Mouse (Mus musculus): Measurements from ENCODE around the gene Zbtb2. TPM values are rescaled to one million over a fixed set of nuclear protein-coding genes. Genes with fewer than 3 reads are reported as not detected.

Gene Zbtb2
- polyA plus RNA-seq, 1 experiment from 2014 or later: 11.7 TPM

GRCm38 (mm10) chr10:4354371-4355260 is 33.3 kb downstream of the Zbtb2 start:
- H3K36me3 ChIP-seq (ENCODE audit: control insufficient read depth, insufficient read depth, low read length): peaks cover 28% of the 10 kb centered on the region
- ATAC-seq: no peak

DNA sequence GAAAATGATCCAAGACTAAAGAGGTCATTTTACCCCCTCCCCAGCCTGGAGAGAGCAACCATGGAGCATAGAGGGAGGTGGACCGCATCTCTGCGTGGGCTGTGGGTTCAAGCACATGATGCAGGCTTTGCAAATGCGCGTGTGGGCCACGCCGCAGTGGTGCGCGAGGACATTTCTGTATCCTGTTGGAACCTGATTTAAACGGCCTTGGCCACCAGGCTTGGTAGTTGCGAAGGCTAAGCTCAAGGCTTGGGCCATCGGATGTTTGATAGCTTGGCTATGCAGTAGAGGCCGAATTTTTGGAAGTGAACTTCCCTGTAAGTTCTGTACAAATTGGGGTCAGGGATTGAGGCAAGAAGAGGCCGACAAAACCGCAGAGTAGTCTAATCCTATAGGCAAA is 40.3 kb downstream of the Zbtb2 start:
- H3K9me3 ChIP-seq (ENCODE audit: control insufficient read depth, low read length): no peaks in the 10 kb centered on the region
- H3K4me2 ChIP-seq (ENCODE audit: low read length): no peak overlapping the region
- H3K27ac ChIP-seq (ENCODE audit: low read depth, low read length): no peak overlapping the region
- no peak for ATAC-seq
- no peak overlapping the region for H3K9ac ChIP-seq (ENCODE audit: low read depth, low read length)
- H3K4me3 ChIP-seq (ENCODE audit: low read length): no peak overlapping the region
- H3K4me1 ChIP-seq (ENCODE audit: control insufficient read depth, insufficient read depth, low read depth, low read length): peaks cover 2% of the 10 kb centered on the region; the same call in 1 of the 2 replicates
- no peaks in the 10 kb centered on the region for H3K36me3 ChIP-seq (ENCODE audit: control insufficient read depth, insufficient read depth, low read length)
- H3K27me3 ChIP-seq (replicated peaks; ENCODE audit: control insufficient read depth, insufficient read depth, low read length): no peaks in the 10 kb centered on the region
- WGBS: 98% methylated on average over 14 of the region's 14 CpGs

More at GRCm38 (mm10) chr10:4354371-4355260, 33.3 kb downstream of the Zbtb2 start:
- Histone ChIP-seq H3K27me3 (replicated peaks; ENCODE audit: control insufficient read depth, insufficient read depth, low read length) (no peaks in the 10 kb centered on the region), H3K4me3 (ENCODE audit: low read length) (no peak overlapping the region), H3K27ac (ENCODE audit: low read depth, low read length) (no peak overlapping the region), H3K4me2 (ENCODE audit: low read length) (no peak overlapping the region), H3K9ac (ENCODE audit: low read depth, low read length) (no peak overlapping the region), H3K9me3 (ENCODE audit: control insufficient read depth, low read length) (no peaks in the 10 kb centered on the region), H3K4me1 (ENCODE audit: control insufficient read depth, insufficient read depth, low read depth, low read length) (no peaks in the 10 kb centered on the region)
- 92% methylated on average over 38 of the region's 38 CpGs for WGBS

GRCm38 (mm10) chr10:4347136-4347492 is 40.8 kb downstream of the Zbtb2 start:
- H3K27ac ChIP-seq (ENCODE audit: low read depth, low read length): no peak overlapping the region
- H3K36me3 ChIP-seq (ENCODE audit: control insufficient read depth, insufficient read depth, low read length): no peaks in the 10 kb centered on the region
- H3K9ac ChIP-seq (ENCODE audit: low read depth, low read length): no peak overlapping the region
- peaks cover 2% of the 10 kb centered on the region; the same call in 1 of the 2 replicates for H3K4me1 ChIP-seq (ENCODE audit: control insufficient read depth, insufficient read depth, low read depth, low read length)
- 68% methylated on average over 4 of the region's 4 CpGs for WGBS
- ATAC-seq: peak; percentile 44
- H3K4me2 ChIP-seq (ENCODE audit: low read length): peak overlapping the region; percentile 60; the same call in 1 of the 2 replicates
- H3K9me3 ChIP-seq (ENCODE audit: control insufficient read depth, low read length): no peaks in the 10 kb centered on the region
- H3K4me3 ChIP-seq (ENCODE audit: low read length): no peak overlapping the region
- H3K27me3 ChIP-seq (replicated peaks; ENCODE audit: control insufficient read depth, insufficient read depth, low read length): no peaks in the 10 kb centered on the region

GRCm38 (mm10) chr10:4346489-4347135 is 41.3 kb downstream of the Zbtb2 start:
- peak; percentile 84 for ATAC-seq
- WGBS: 8% methylated on average over 16 of the region's 28 CpGs
- Histone ChIP-seq H3K36me3 (ENCODE audit: control insufficient read depth, insufficient read depth, low read length) (no peaks in the 10 kb centered on the region), H3K27me3 (replicated peaks; ENCODE audit: control insufficient read depth, insufficient read depth, low read length) (no peaks in the 10 kb centered on the region), H3K4me3 (ENCODE audit: low read length) (peak overlapping the region; percentile 26), H3K27ac (ENCODE audit: low read depth, low read length) (no peak overlapping the region), H3K9me3 (ENCODE audit: control insufficient read depth, low read length) (no peaks in the 10 kb centered on the region), H3K4me1 (ENCODE audit: control insufficient read depth, insufficient read depth, low read depth, low read length) (peaks cover 2% of the 10 kb centered on the region; the same call in 1 of the 2 replicates), H3K9ac (ENCODE audit: low read depth, low read length) (no peak overlapping the region; the same call in 1 of the 2 replicates), H3K4me2 (ENCODE audit: low read length) (peak overlapping the region; percentile 60)

DNA sequence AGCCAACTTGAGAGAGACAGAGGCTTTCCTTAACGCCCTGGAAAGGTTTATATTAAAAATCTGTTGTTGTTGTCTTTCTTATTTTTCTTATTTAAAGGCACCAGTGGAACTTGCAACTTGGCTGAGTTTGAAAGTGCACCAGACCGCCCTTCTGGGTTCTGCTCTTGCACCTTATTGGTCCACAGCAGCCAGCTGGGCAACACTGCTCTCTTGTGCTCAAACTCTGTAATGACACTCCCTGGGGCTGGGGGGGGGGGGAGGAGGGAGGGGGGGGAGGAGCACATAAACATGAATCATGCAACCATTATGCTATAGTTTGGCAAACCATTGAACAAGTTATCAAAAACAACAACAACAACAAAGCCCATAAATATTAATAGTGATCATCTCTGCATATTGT is 46.5 kb downstream of the Zbtb2 start:
- Histone ChIP-seq H3K4me2 (ENCODE audit: low read length) (no peak overlapping the region), H3K27ac (ENCODE audit: low read depth, low read length) (no peak overlapping the region), H3K36me3 (ENCODE audit: control insufficient read depth, insufficient read depth, low read length) (no peaks in the 10 kb centered on the region), H3K4me1 (ENCODE audit: control insufficient read depth, insufficient read depth, low read depth, low read length) (no peaks in the 10 kb centered on the region), H3K9ac (ENCODE audit: low read depth, low read length) (no peak overlapping the region), H3K27me3 (replicated peaks; ENCODE audit: control insufficient read depth, insufficient read depth, low read length) (no peaks in the 10 kb centered on the region), H3K4me3 (ENCODE audit: low read length) (no peak overlapping the region), H3K9me3 (ENCODE audit: control insufficient read depth, low read length) (no peaks in the 10 kb centered on the region)
- ATAC-seq: no peak
- 35% methylated on average over 2 of the region's 2 CpGs for whole genome bisulfite sequencing

DNA sequence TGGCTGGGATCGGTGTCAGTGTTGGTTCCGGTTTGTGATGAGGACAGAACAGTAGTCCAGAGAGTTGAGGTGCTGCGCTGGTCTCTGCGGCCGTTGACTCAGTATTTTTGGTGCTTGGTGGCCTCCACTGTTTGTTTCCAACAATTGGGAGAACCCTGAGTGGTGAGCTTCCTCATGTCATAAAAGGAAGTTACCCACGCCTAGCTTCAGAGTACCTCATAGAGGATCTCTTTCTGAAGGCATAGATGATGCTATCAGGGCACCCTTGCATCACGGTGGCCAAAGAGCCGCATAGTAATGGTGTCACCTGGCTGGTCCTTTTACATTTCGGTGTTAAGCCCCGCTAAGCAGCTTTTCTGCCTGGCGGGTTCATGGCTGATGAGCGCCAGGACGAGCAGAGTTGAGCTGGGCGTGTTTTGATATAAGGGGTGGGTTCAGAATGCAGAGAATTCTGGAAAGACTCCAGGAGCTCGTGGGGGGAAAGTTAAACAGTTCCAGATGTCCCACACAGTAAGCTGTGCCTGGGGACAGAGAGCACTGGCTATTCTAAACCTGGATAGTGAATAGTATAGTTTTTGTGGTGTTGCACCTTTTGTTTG is 48.9 kb downstream of the Zbtb2 start:
- Histone ChIP-seq H3K4me1 (ENCODE audit: control insufficient read depth, insufficient read depth, low read depth, low read length) (peaks cover 8% of the 10 kb centered on the region), H3K36me3 (ENCODE audit: control insufficient read depth, insufficient read depth, low read length) (no peaks in the 10 kb centered on the region), H3K27me3 (replicated peaks; ENCODE audit: control insufficient read depth, insufficient read depth, low read length) (no peaks in the 10 kb centered on the region), H3K4me3 (ENCODE audit: low read length) (no peak overlapping the region), H3K9me3 (ENCODE audit: control insufficient read depth, low read length) (no peaks in the 10 kb centered on the region), H3K27ac (ENCODE audit: low read depth, low read length) (no peak overlapping the region), H3K9ac (ENCODE audit: low read depth, low read length) (no peak overlapping the region), H3K4me2 (ENCODE audit: low read length) (0 out of 2 replicates have a peak overlapping the region, but pooled peaks have one; percentile 19)
- 57% methylated on average over 15 of the region's 15 CpGs for WGBS
- ATAC-seq: no peak

DNA sequence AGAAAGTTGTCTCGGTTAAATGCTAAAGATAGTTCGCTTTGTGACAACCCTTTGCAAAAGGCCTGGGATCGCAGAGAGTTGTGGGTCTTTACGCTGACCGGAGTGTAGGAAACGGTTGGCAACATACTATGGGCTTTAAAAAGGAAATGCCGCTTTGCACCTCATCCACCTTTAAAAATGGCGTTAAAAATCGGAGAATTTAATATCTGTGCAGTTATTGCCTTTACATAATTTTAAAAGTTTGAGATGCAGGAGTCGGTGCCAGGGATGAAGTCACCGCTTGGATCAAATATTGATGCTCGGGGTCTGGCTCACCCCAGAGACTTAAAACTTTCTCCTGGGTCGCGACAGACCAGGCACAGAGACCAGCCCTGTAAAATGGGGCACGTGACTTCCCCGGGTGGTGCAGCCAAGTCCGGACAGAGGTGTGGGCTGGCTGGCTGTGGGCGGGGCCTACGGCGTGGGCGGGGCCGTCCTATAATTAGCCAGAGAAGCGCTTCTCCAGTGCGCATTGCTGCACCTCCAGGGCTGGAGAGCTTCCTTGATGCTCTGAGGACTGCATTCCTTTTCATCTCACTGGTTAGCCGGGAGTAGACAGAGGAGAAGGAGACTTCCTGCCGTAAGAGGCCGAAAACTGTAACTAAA is 53.7 kb downstream of the Zbtb2 start:
- H3K9ac ChIP-seq (ENCODE audit: low read depth, low read length): peak overlapping the region; percentile 50
- H3K4me2 ChIP-seq (ENCODE audit: low read length): peak overlapping the region; percentile 66
- no peaks in the 10 kb centered on the region for H3K36me3 ChIP-seq (ENCODE audit: control insufficient read depth, insufficient read depth, low read length)
- H3K9me3 ChIP-seq (ENCODE audit: control insufficient read depth, low read length): no peaks in the 10 kb centered on the region
- 8% methylated on average over 27 of the region's 27 CpGs for WGBS
- no peak overlapping the region for H3K27ac ChIP-seq (ENCODE audit: low read depth, low read length)
- H3K27me3 ChIP-seq (replicated peaks; ENCODE audit: control insufficient read depth, insufficient read depth, low read length): no peaks in the 10 kb centered on the region
- peaks cover 14% of the 10 kb centered on the region for H3K4me1 ChIP-seq (ENCODE audit: control insufficient read depth, insufficient read depth, low read depth, low read length)
- H3K4me3 ChIP-seq (ENCODE audit: low read length): peak overlapping the region; percentile 37
- ATAC-seq: peak; percentile 74

DNA sequence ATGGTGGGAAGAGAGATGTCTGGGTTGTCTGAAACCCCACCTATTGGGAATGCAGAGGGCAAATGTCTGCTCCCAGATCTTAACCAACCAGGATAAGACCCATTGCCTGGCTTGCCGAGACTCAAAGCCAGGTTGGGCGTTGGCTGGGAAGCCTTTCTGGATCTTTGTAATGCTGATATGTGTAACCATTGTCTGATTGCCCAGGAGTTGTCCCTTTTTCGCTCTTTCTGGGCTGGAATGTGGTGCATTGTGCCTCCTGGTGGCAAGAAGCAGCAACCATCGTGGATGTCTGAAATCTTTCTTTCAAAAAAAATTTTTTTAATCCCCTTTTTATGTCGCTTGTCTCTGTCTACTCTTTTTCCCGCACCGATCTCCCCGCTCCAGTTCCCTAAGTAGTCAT is 54.6 kb downstream of the Zbtb2 start:
- Histone ChIP-seq H3K4me2 (ENCODE audit: low read length) (peak overlapping the region; percentile 66), H3K36me3 (ENCODE audit: control insufficient read depth, insufficient read depth, low read length) (no peaks in the 10 kb centered on the region), H3K27ac (ENCODE audit: low read depth, low read length) (no peak overlapping the region), H3K27me3 (replicated peaks; ENCODE audit: control insufficient read depth, insufficient read depth, low read length) (no peaks in the 10 kb centered on the region), H3K4me1 (ENCODE audit: control insufficient read depth, insufficient read depth, low read depth, low read length) (peaks cover 14% of the 10 kb centered on the region), H3K9me3 (ENCODE audit: control insufficient read depth, low read length) (no peaks in the 10 kb centered on the region), H3K9ac (ENCODE audit: low read depth, low read length) (no peak overlapping the region), H3K4me3 (ENCODE audit: low read length) (no peak overlapping the region)
- WGBS: 13% methylated on average over 8 of the region's 8 CpGs
- peak; percentile 25; the same call in 1 of the 2 replicates for ATAC-seq
